Mouse (Mus musculus) heart, postnatal 0 days (tissue): ENCODE measurements at regions not wholly inside any gene's neighbourhood (a gene's known extent, or its start where the extent isn't known, plus 50 kb on each side); places are given as distances from the start of the nearest gene placed in this dataset.

Experiments used
- CTCF ChIP-seq: IDR thresholded peaks from 2 replicates; pipeline ENCODE4 v1.5.1; 2016; ENCODE audit warnings: antibody characterized with exemption, control low read depth, low read depth
- EP300 ChIP-seq: IDR thresholded peaks from 2 replicates; pipeline ENCODE4 v1.6.1; 2016; ENCODE audit warnings: antibody characterized with exemption, low read depth

GRCm38 (mm10) chr8:8521532-8521931 lies 139.5 kb downstream of the Efnb2 start:
- no peak for TF ChIP-seq CTCF
- TF ChIP-seq EP300 = no peak
